Mouse (Mus musculus): Measurements from ENCODE around the gene Zfp827. TPM values are rescaled to one million over a fixed set of nuclear protein-coding genes. Genes with fewer than 3 reads are reported as not detected.

Gene Zfp827
- polyA plus RNA-seq, 1 experiment from 2014 or later: 5.2 TPM

DNA sequence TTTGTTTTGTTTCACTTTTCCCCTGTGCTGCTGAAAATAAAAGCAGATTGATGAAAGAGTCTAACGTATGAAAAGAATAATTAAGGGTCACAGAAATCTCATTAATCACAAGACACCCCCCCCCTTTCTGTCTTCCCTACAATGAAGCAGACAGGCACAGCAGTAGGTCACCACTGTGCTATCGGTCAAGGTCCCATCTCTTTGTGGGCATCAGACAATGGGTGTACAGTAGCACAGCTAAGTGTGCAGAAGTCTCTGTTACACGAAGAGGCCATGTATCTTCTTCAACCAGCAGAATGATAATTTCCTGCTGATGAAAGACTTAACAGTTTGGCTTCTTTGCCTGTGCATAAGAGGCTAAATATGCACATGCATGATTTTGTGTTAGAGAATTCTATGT, 170.4 kb downstream of the Zfp827 start:
- Histone ChIP-seq H3K27me3 (ENCODE audit: control insufficient read depth, insufficient read depth, low read length) (no peaks in the 10 kb centered on the region), H3K9ac (ENCODE audit: low read length) (no peak overlapping the region), H3K4me2 (ENCODE audit: low read depth, low read length) (no peak overlapping the region), H3K9me3 (replicated peaks; ENCODE audit: control insufficient read depth, low read length) (no peaks in the 10 kb centered on the region), H3K4me1 (ENCODE audit: control insufficient read depth, insufficient read depth, low read length) (no peaks in the 10 kb centered on the region), H3K4me3 (ENCODE audit: low read length) (no peak overlapping the region), H3K27ac (ENCODE audit: low read length) (no peak overlapping the region), H3K36me3 (ENCODE audit: control insufficient read depth, insufficient read depth) (no peaks in the 10 kb centered on the region; the same call in 1 of the 2 replicates)
- no peak for ATAC-seq (replicated peaks; ENCODE audit: extremely low read depth, insufficient read depth, low FRiP score)
- 84% methylated on average over 3 of the region's 3 CpGs for WGBS

DNA sequence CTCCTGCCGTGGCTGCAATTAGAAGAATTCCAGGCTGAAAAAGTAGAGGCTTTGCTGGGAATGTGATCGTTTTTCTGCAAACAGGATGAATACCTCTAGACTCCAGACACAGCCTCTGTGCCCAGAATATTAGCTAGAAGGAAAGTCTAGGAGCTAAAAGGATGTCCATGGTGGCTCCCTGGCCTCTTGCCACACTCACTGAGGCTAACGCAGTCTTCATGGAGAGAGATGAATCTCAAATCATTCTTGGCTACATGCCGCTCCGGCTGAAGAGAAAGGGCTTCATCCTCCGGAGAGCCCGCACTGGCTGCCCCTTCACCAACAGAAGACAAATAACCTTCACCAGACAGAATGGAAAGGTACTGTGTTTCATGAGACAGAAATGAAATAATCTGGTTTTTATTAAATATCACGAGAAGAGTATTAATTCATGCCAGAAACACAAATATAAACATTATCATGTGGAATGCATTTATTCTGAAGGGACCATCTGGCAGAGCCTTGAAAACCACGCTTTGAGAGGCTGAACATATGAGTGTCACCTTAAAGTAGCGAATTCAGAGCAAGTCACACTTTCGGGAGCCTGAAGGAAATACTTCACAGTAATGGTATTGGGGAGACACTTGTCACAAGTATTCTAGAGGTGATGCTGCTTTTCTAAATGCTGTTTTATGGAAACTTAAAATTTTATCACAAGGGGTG, 173.4 kb downstream of the Zfp827 start:
- Histone ChIP-seq H3K36me3 (ENCODE audit: control insufficient read depth, insufficient read depth) (no peaks in the 10 kb centered on the region), H3K9me3 (replicated peaks; ENCODE audit: control insufficient read depth, low read length) (0 out of 2 replicates have a peak, but pooled peaks cover 2% of the 10 kb centered on the region), H3K27ac (ENCODE audit: low read length) (no peak overlapping the region), H3K4me3 (ENCODE audit: low read length) (no peak overlapping the region), H3K4me1 (ENCODE audit: control insufficient read depth, insufficient read depth, low read length) (no peaks in the 10 kb centered on the region), H3K9ac (ENCODE audit: low read length) (no peak overlapping the region), H3K4me2 (ENCODE audit: low read depth, low read length) (no peak overlapping the region), H3K27me3 (ENCODE audit: control insufficient read depth, insufficient read depth, low read length) (no peaks in the 10 kb centered on the region)
- no peak for ATAC-seq (replicated peaks; ENCODE audit: extremely low read depth, insufficient read depth, low FRiP score)
- 73% methylated on average over 11 of the region's 11 CpGs for WGBS

DNA sequence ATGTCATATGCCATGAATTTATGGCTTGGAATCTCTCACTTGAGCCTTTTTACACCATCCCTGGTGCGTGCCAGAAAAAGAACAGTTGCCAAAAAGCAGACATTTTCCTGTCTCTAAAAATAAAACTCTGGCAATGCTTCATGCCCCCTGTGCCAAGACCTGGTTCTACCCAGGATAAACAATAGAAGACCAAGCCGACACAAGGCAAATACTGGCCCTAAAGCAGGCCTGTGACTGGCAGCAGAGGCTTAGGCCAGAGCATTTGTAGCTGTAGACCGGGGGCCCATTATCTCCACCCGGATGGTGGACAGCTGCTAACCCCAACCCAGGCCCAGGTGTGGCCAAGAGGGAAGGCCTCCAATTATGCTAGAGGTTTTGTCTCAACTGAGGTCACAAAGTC, 178.7 kb downstream of the Zfp827 start:
- H3K27ac ChIP-seq (ENCODE audit: low read length): peak overlapping the region; percentile 44
- no peak overlapping the region for H3K4me2 ChIP-seq (ENCODE audit: low read depth, low read length)
- no peak for ATAC-seq (replicated peaks; ENCODE audit: extremely low read depth, insufficient read depth, low FRiP score)
- H3K9me3 ChIP-seq (replicated peaks; ENCODE audit: control insufficient read depth, low read length): 0 out of 2 replicates have a peak, but pooled peaks cover 2% of the 10 kb centered on the region
- no peak overlapping the region for H3K9ac ChIP-seq (ENCODE audit: low read length)
- H3K27me3 ChIP-seq (ENCODE audit: control insufficient read depth, insufficient read depth, low read length): no peaks in the 10 kb centered on the region
- H3K4me1 ChIP-seq (ENCODE audit: control insufficient read depth, insufficient read depth, low read length): peaks cover 36% of the 10 kb centered on the region
- H3K4me3 ChIP-seq (ENCODE audit: low read length): no peak overlapping the region
- H3K36me3 ChIP-seq (ENCODE audit: control insufficient read depth, insufficient read depth): no peaks in the 10 kb centered on the region
- 46% methylated on average over 4 of the region's 4 CpGs for WGBS

DNA sequence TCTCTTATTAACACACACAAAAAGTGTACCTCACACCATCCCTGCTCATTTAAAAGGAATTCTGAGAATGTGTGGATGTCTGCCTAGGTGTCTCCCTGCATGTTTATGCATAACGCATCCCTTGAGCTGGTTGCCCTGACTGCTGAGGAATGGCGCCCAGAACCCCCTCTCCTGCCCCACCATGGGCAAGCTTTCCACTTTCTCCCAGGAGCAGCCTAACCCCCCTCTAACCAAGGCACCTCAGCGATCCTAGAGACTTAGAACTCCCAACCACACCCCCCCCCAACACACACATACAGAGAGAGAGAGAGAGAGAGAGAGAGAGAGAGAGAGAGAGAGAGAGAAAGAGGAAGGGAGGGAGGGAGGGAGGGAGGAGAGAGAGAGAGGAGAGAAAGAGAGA, 179.9 kb downstream of the Zfp827 start:
- no peak overlapping the region for H3K9ac ChIP-seq (ENCODE audit: low read length)
- H3K27me3 ChIP-seq (ENCODE audit: control insufficient read depth, insufficient read depth, low read length): no peaks in the 10 kb centered on the region
- 51% methylated on average over 3 of the region's 3 CpGs for WGBS
- H3K4me2 ChIP-seq (ENCODE audit: low read depth, low read length): no peak overlapping the region
- H3K9me3 ChIP-seq (replicated peaks; ENCODE audit: control insufficient read depth, low read length): 0 out of 2 replicates have a peak, but pooled peaks cover 2% of the 10 kb centered on the region
- no peak for ATAC-seq (replicated peaks; ENCODE audit: extremely low read depth, insufficient read depth, low FRiP score)
- peak overlapping the region; percentile 93 for H3K27ac ChIP-seq (ENCODE audit: low read length)
- no peak overlapping the region for H3K4me3 ChIP-seq (ENCODE audit: low read length)
- no peaks in the 10 kb centered on the region for H3K36me3 ChIP-seq (ENCODE audit: control insufficient read depth, insufficient read depth)
- peaks cover 36% of the 10 kb centered on the region for H3K4me1 ChIP-seq (ENCODE audit: control insufficient read depth, insufficient read depth, low read length)

DNA sequence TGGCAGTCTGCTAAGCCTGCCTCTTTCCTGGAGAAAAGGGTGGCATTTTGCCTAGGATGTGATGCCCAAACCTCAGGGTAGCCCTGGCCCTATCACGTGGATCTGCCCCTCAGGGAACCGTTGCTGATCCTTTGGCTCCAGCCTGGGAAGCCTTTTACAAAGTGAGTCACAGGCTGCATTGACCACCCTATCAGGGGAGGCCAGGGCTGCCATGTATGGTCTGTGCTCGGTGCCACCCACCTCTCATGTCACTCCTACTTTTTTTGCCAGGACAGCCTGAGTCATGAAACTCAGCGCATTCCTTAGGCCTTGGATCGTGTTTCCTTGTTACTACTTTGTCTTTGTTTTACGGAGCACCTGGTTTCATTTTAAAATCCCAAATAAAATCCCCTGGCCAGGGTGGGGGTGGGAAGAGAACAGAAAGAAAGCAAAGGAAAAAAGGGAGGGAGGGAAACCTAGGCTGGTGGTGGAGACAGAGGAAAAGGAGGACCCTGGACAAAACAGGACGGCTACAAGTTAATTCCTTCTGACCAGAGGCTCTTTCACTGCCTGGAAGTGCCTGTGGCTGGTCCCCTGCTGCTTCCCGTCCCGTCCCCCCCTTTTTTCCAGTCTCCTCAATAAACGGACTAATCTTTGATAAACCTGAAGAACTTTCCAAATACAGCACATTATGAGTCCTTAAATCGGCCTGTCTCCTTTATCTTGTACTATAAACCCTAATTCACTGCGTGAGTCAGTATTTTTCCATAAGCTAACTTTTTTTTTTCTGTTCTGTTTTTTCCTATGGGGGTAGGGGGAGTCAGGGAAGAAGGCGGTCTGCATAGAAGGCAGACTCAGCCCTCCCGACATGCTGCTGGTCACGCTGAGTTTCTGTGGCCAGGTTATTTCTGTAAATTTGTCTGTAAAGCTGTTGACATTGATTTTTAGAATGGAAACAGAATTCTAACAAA, 180.7 kb downstream of the Zfp827 start:
- H3K27ac ChIP-seq (ENCODE audit: low read length): peak overlapping the region; percentile 93
- H3K4me2 ChIP-seq (ENCODE audit: low read depth, low read length): peak overlapping the region; percentile 83
- H3K4me3 ChIP-seq (ENCODE audit: low read length): peak overlapping the region; percentile 50
- peaks cover 2% of the 10 kb centered on the region; the same call in 1 of the 2 replicates for H3K9me3 ChIP-seq (replicated peaks; ENCODE audit: control insufficient read depth, low read length)
- ATAC-seq (replicated peaks; ENCODE audit: extremely low read depth, insufficient read depth, low FRiP score): peak; percentile 85
- peak overlapping the region; percentile 83 for H3K9ac ChIP-seq (ENCODE audit: low read length)
- H3K27me3 ChIP-seq (ENCODE audit: control insufficient read depth, insufficient read depth, low read length): no peaks in the 10 kb centered on the region
- WGBS: 18% methylated on average over 15 of the region's 15 CpGs
- no peaks in the 10 kb centered on the region for H3K36me3 ChIP-seq (ENCODE audit: control insufficient read depth, insufficient read depth)
- peaks cover 36% of the 10 kb centered on the region for H3K4me1 ChIP-seq (ENCODE audit: control insufficient read depth, insufficient read depth, low read length)

DNA sequence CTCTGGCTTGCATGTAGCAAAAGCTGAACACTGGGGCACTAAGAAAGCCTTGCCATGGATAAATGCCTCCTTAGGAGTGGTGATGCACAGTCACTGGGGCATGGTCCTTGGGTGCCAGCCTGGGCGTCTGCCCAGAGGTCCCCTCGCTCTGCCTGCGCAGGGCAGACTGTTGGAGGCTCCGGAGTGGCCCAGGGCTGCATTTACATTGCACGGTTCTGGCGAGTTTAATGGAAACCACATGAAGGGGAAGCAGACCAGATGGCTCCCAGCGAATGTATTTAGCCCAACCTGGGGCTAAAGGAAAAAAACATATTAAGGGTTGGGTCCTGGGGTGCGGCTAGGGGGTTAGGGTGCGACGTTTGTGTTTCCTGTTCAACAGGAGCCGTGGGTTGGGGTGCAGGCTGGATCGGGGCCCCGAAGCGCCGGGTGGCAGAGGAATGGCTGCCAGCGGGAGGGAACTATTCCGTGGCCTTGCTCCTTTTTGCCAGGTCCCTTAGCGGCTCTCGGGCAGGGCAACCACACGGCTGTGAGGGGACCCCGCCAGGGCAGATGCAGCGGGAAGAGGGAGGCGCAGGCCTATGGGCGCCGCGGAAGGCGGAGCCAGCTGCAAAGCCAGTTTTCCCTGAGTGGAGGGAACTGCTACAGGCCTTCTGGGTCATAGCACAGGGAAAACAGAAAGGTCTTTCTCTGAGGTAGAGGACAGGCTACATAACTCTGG, 181.6 kb downstream of the Zfp827 start:
- peak overlapping the region; percentile 93 for H3K27ac ChIP-seq (ENCODE audit: low read length)
- ATAC-seq (replicated peaks; ENCODE audit: extremely low read depth, insufficient read depth, low FRiP score): peak; percentile 76
- H3K9me3 ChIP-seq (replicated peaks; ENCODE audit: control insufficient read depth, low read length): peaks cover 3% of the 10 kb centered on the region
- peak overlapping the region; percentile 83 for H3K9ac ChIP-seq (ENCODE audit: low read length)
- peak overlapping the region; percentile 50 for H3K4me3 ChIP-seq (ENCODE audit: low read length)
- H3K36me3 ChIP-seq (ENCODE audit: control insufficient read depth, insufficient read depth): no peaks in the 10 kb centered on the region
- peaks cover 36% of the 10 kb centered on the region for H3K4me1 ChIP-seq (ENCODE audit: control insufficient read depth, insufficient read depth, low read length)
- WGBS: 8% methylated on average over 27 of the region's 27 CpGs
- H3K4me2 ChIP-seq (ENCODE audit: low read depth, low read length): peak overlapping the region; percentile 83
- no peaks in the 10 kb centered on the region for H3K27me3 ChIP-seq (ENCODE audit: control insufficient read depth, insufficient read depth, low read length)

DNA sequence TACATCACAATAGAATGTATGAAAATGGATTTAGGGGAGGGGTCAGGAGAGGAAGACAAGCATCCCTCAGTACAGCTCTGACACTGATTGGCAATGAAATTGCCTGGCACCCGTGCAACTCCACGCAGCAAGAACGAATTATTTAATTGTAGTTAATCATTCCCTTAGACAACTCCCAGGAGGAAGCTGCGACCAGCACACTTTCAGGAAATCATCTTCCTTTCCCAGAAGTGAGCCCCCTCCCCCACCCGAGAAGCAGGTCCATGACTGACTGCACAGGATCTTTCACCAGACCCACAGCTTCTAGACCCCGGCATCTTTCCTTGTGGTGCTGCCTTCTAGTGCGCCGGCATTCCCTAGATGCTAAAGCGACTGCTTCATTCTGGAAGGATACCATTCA, 183.4 kb downstream of the Zfp827 start:
- Histone ChIP-seq H3K27ac (ENCODE audit: low read length) (no peak overlapping the region), H3K4me2 (ENCODE audit: low read depth, low read length) (no peak overlapping the region), H3K27me3 (ENCODE audit: control insufficient read depth, insufficient read depth, low read length) (no peaks in the 10 kb centered on the region), H3K4me3 (ENCODE audit: low read length) (no peak overlapping the region), H3K9ac (ENCODE audit: low read length) (no peak overlapping the region; the same call in 1 of the 2 replicates), H3K4me1 (ENCODE audit: control insufficient read depth, insufficient read depth, low read length) (peaks cover 36% of the 10 kb centered on the region), H3K36me3 (ENCODE audit: control insufficient read depth, insufficient read depth) (no peaks in the 10 kb centered on the region), H3K9me3 (replicated peaks; ENCODE audit: control insufficient read depth, low read length) (peaks cover 3% of the 10 kb centered on the region)
- WGBS: 71% methylated on average over 9 of the region's 9 CpGs
- no peak for ATAC-seq (replicated peaks; ENCODE audit: extremely low read depth, insufficient read depth, low FRiP score)

DNA sequence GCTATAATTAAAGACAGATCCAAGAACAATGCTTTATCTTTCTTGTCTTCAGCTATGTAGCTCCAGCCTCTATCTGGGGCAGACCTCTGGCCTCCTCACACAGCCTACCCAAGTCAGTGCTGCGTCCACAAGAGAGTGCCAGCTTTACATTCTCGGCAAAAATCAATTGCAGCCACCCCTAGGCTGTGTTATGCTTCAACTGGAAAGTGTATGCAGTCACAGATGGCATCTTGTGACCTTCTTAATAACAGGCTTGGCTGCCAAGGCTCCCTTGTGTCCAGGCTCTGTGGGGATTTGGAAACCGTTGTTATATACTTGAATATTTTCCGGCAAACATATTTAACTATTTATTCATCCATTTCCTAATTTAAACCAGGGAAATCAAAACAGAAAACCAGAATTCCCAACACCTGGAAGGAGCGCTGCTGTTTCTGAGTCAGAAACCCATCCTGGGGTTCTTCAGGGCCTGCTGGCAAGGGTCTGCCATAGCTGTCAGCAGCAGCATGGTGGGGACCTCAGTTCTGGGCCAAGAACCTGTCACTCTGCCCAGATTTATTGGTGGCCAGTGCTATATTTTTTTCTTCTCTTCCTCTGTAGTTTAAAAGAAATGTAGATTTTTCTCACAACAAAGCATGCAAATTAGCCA, 194.0 kb downstream of the Zfp827 start:
- Histone ChIP-seq H3K4me2 (ENCODE audit: low read depth, low read length) (no peak overlapping the region), H3K27me3 (ENCODE audit: control insufficient read depth, insufficient read depth, low read length) (no peaks in the 10 kb centered on the region), H3K9me3 (replicated peaks; ENCODE audit: control insufficient read depth, low read length) (no peaks in the 10 kb centered on the region), H3K4me3 (ENCODE audit: low read length) (no peak overlapping the region), H3K9ac (ENCODE audit: low read length) (no peak overlapping the region), H3K36me3 (ENCODE audit: control insufficient read depth, insufficient read depth) (no peaks in the 10 kb centered on the region), H3K4me1 (ENCODE audit: control insufficient read depth, insufficient read depth, low read length) (peaks cover 13% of the 10 kb centered on the region), H3K27ac (ENCODE audit: low read length) (peak overlapping the region; percentile 62)
- 0 out of 2 replicates have a peak, but pooled peaks have one; percentile 63 for ATAC-seq (replicated peaks; ENCODE audit: extremely low read depth, insufficient read depth, low FRiP score)
- 43% methylated on average over 5 of the region's 5 CpGs for WGBS

Data from heart, embryonic 16.5 days (tissue).